Mouse (Mus musculus): ENCODE measurements around the gene Msi2. TPM values are rescaled to one million over a fixed set of nuclear protein-coding genes. Genes with fewer than 3 reads are reported as not detected.

Gene Msi2
- total and polyA plus RNA-seq, 2 experiments from 2014 or later: 33.0 to 170 TPM

DNA sequence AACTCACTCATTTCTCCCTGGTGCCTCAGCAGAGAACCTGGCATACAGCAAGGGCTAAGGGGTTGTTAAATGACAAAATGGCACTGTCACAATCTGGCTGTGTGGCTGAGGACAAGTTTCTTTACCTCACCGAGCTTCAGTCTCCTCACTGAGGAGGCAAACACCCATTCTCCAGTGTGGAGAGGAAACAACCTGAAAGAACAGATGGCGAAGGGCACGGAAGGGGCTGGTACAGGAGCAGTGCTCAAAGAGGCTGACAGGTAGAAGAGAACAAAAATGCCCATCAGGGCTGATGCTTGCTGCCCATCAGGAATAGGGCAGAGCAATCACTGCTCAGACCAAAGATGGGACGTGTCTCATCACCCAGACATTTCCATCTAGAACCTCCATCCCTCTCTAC lies 208.8 kb downstream of the Msi2 start:
- WGBS: 79% methylated on average over 4 of the region's 4 CpGs
- peaks cover 32% of the 10 kb centered on the region for H3K4me1 ChIP-seq (ENCODE audit: insufficient read depth, low read length)
- ATAC-seq (no peak), DNase-seq (ENCODE audit: low spot score) (no peak)
- no peak overlapping the region for H3K27ac ChIP-seq
- no peak for TF ChIP-seq CTCF (IDR thresholded peaks at IDR 0.05; ENCODE audit: low read depth)
- no peaks in the 10 kb centered on the region for H3K36me3 ChIP-seq (ENCODE audit: insufficient read depth, low read length)
- H3K9ac ChIP-seq (replicated peaks; ENCODE audit: low read length): no peak overlapping the region
- no peaks in the 10 kb centered on the region for H3K27me3 ChIP-seq (ENCODE audit: insufficient read depth, low read length)
- no peaks in the 10 kb centered on the region for H3K9me3 ChIP-seq (ENCODE audit: low read length)
- H3K4me2 ChIP-seq (ENCODE audit: low read depth, low read length): no peak overlapping the region
- no peak overlapping the region for H3K4me3 ChIP-seq (ENCODE audit: low read length)

DNA sequence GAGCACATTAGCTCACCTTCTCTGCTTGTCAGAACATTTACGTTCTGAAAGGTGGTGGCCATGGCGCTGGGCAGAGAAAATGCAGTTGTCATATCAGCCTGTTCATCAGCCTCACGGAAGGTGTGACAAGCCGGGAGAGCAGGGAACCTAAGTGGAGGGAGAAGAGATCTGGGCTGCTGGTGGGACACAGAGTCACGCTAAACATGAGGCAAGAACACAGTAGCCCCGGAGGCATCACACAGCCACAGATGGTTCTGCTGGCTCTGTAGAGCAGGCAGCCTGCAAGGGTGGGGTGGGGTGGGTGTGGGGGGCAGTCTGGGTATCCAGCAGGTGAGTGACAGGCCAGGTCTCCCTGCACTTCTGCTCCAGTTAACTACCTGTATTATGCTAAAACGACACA lies 210.2 kb downstream of the Msi2 start:
- H3K27me3 ChIP-seq (ENCODE audit: insufficient read depth, low read length): no peaks in the 10 kb centered on the region
- 0 out of 2 replicates have a peak overlapping the region, but pooled peaks have one; percentile 41 for H3K27ac ChIP-seq
- DNase-seq (ENCODE audit: low spot score) (no peak), ATAC-seq (0 out of 2 replicates have a peak, but pooled peaks have one; percentile 25)
- WGBS: 48% methylated on average over 7 of the region's 7 CpGs
- H3K4me1 ChIP-seq (ENCODE audit: insufficient read depth, low read length): peaks cover 26% of the 10 kb centered on the region
- H3K36me3 ChIP-seq (ENCODE audit: insufficient read depth, low read length): no peaks in the 10 kb centered on the region
- H3K4me2 ChIP-seq (ENCODE audit: low read depth, low read length): no peak overlapping the region
- TF ChIP-seq CTCF (IDR thresholded peaks at IDR 0.05; ENCODE audit: low read depth): no peak
- H3K9me3 ChIP-seq (ENCODE audit: low read length): no peaks in the 10 kb centered on the region
- H3K9ac ChIP-seq (replicated peaks; ENCODE audit: low read length): no peak overlapping the region
- no peak overlapping the region for H3K4me3 ChIP-seq (ENCODE audit: low read length)

DNA sequence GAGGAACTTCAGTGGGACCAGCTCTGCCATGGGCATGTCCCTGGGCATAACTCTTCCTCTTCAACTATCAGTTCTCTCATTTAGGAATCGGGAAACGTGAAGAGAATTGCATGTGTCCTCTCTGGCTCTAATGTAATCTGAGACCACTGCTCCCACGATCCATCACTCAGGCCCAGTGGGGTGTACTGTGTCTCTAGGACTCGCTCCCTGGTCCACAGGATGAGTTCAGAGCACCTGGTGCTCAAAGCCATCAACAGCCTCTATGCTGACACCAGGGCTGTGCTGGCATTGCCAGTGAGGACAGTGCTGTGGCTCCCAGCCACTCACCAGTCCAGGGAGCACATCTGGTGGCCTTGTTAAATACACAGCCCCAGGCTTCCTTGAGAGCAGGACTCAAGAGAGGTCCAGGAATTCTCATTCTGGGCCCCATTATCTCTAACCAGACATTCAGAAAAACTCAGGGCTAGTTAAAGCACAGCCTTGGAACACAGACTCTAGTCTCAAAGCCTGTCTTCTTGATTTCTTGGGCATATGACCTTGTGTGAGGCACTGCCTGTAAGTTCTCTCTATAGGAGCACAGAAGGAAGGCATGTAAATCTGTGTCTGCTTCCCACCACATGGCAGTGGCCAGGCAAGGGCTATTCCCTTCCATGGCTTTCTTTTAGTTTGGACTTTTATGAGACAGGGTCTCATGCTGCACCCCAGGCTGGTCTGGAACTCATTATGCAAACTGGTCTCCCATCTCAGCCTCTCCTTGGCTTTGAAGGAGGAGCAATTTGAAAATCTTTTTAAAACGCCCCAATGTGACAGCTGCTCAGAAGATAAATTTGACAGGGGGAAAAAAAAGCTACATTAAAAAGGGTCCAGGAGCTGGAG lies 211.5 kb downstream of the Msi2 start:
- DNase-seq (ENCODE audit: low spot score): no peak
- Histone ChIP-seq H3K9me3 (ENCODE audit: low read length) (no peaks in the 10 kb centered on the region), H3K4me3 (ENCODE audit: low read length) (no peak overlapping the region), H3K9ac (replicated peaks; ENCODE audit: low read length) (no peak overlapping the region), H3K36me3 (ENCODE audit: insufficient read depth, low read length) (no peaks in the 10 kb centered on the region), H3K27ac (peak overlapping the region; percentile 29; the same call in 1 of the 2 replicates), H3K27me3 (ENCODE audit: insufficient read depth, low read length) (no peaks in the 10 kb centered on the region), H3K4me1 (ENCODE audit: insufficient read depth, low read length) (peaks cover 15% of the 10 kb centered on the region), H3K4me2 (ENCODE audit: low read depth, low read length) (no peak overlapping the region)
- no peak for ATAC-seq
- TF ChIP-seq CTCF (IDR thresholded peaks at IDR 0.05; ENCODE audit: low read depth): no peak
- 39% methylated on average over 5 of the region's 5 CpGs for WGBS

DNA sequence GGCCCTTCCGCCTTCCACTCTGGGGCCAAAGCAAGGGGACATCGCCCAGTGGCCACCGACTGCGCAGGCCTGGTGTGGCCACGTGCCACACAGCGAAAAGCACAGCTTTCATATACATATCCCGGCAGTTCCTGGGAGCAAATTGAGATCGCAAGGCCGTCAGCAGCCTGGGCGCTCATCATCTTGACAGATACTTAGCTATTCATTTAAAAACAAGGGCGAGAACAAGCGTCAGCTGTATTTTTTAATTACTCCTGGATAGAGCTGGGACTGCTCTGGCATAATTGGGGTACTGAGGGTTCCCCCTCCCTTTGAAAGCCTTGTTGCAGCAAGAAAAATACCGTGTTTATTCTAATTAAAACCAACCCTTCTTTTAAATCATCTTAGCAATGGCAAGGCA lies 212.2 kb downstream of the Msi2 start:
- DNase-seq (ENCODE audit: low spot score) (no peak), ATAC-seq (no peak)
- Histone ChIP-seq H3K27me3 (ENCODE audit: insufficient read depth, low read length) (no peaks in the 10 kb centered on the region), H3K4me1 (ENCODE audit: insufficient read depth, low read length) (peaks cover 14% of the 10 kb centered on the region), H3K9me3 (ENCODE audit: low read length) (no peaks in the 10 kb centered on the region), H3K36me3 (ENCODE audit: insufficient read depth, low read length) (no peaks in the 10 kb centered on the region), H3K4me2 (ENCODE audit: low read depth, low read length) (no peak overlapping the region), H3K4me3 (ENCODE audit: low read length) (no peak overlapping the region), H3K9ac (replicated peaks; ENCODE audit: low read length) (no peak overlapping the region), H3K27ac (no peak overlapping the region; the same call in 1 of the 2 replicates)
- TF ChIP-seq CTCF (IDR thresholded peaks at IDR 0.05; ENCODE audit: low read depth): no peak
- WGBS: 55% methylated on average over 13 of the region's 13 CpGs

DNA sequence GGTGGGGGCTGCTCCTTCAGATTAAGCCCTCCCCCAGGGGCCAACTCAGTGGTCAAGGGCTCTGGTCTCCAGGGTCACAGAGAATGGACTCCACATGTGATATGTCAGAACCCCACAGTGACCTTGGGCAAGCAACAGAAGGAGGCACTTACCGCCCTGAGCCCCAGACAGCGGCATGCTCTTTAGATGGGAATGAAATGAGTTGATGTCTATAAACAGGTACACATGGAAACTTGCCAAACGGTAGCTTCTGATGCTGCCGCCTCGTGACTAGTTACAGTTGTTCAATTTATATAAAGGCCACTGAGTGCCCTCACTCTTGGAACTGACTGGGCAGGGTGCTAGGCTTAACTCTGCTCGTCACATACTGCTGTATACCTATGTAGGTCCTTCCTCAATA lies 215.7 kb downstream of the Msi2 start:
- H3K27me3 ChIP-seq (ENCODE audit: insufficient read depth, low read length): no peaks in the 10 kb centered on the region
- H3K9ac ChIP-seq (replicated peaks; ENCODE audit: low read length): no peak overlapping the region
- 66% methylated on average over 6 of the region's 6 CpGs for WGBS
- H3K36me3 ChIP-seq (ENCODE audit: insufficient read depth, low read length): no peaks in the 10 kb centered on the region
- H3K9me3 ChIP-seq (ENCODE audit: low read length): no peaks in the 10 kb centered on the region
- H3K4me2 ChIP-seq (ENCODE audit: low read depth, low read length): no peak overlapping the region
- H3K4me3 ChIP-seq (ENCODE audit: low read length): no peak overlapping the region
- H3K4me1 ChIP-seq (ENCODE audit: insufficient read depth, low read length): peaks cover 10% of the 10 kb centered on the region
- DNase-seq (ENCODE audit: low spot score): no peak
- TF ChIP-seq CTCF (IDR thresholded peaks at IDR 0.05; ENCODE audit: low read depth): no peak
- no peak overlapping the region for H3K27ac ChIP-seq
- ATAC-seq: no peak

DNA sequence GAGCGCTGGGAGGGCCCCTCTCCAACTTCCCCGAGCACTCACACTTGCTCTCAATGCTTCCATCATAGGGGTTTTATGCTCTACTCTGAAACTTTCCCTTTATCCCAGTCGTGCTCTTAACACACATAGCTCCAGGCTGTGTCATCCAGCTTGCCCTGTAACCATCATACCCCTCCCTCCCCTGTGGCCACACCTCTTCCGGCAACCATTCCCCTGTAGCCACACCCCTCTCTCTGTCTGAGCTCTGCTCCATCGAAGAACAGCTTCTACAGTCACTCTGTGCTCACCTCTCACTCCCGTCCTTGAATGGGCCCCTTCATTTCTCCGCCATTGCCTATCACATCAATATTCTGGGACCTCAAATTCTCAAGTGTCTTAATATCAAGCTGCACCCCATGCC lies 219.8 kb downstream of the Msi2 start:
- WGBS: 67% methylated on average over 7 of the region's 7 CpGs
- Histone ChIP-seq H3K9me3 (ENCODE audit: low read length) (no peaks in the 10 kb centered on the region), H3K4me1 (ENCODE audit: insufficient read depth, low read length) (peaks cover 10% of the 10 kb centered on the region), H3K27me3 (ENCODE audit: insufficient read depth, low read length) (no peaks in the 10 kb centered on the region), H3K27ac (no peak overlapping the region), H3K36me3 (ENCODE audit: insufficient read depth, low read length) (no peaks in the 10 kb centered on the region), H3K4me3 (ENCODE audit: low read length) (no peak overlapping the region), H3K9ac (replicated peaks; ENCODE audit: low read length) (no peak overlapping the region), H3K4me2 (ENCODE audit: low read depth, low read length) (no peak overlapping the region)
- DNase-seq (ENCODE audit: low spot score): no peak
- no peak for ATAC-seq
- TF ChIP-seq CTCF (IDR thresholded peaks at IDR 0.05; ENCODE audit: low read depth): no peak

DNA sequence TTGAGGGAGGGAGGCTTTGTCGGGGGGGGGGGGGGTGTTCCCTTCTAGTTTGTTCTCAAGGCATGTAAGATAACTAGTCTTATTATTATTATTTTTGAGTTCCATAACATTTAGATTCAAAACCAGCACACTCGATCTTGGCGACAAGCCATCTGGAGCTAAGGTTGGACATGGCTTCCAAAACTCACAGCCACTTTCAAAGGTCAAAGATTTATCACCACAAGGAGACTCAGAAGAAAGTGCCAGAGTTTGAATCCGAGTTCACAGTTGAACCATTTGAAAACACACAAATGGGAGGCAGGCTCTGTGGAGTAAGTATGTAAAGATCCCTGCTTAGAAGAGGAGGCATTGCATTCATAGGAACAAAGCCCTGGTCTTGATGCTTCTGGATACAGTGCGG lies 221.9 kb downstream of the Msi2 start:
- Histone ChIP-seq H3K4me3 (ENCODE audit: low read length) (no peak overlapping the region), H3K27me3 (ENCODE audit: insufficient read depth, low read length) (no peaks in the 10 kb centered on the region), H3K4me2 (ENCODE audit: low read depth, low read length) (no peak overlapping the region), H3K9ac (replicated peaks; ENCODE audit: low read length) (no peak overlapping the region), H3K36me3 (ENCODE audit: insufficient read depth, low read length) (no peaks in the 10 kb centered on the region), H3K27ac (no peak overlapping the region), H3K9me3 (ENCODE audit: low read length) (no peaks in the 10 kb centered on the region), H3K4me1 (ENCODE audit: insufficient read depth, low read length) (peaks cover 10% of the 10 kb centered on the region)
- 75% methylated on average over 5 of the region's 5 CpGs for WGBS
- TF ChIP-seq CTCF (IDR thresholded peaks at IDR 0.05; ENCODE audit: low read depth): no peak
- DNase-seq (ENCODE audit: low spot score): no peak
- ATAC-seq: no peak
